Mouse (Mus musculus) liver, embryonic 15.5 days (tissue): Measurements from ENCODE around the gene Stk11. TPM values are rescaled to one million over a fixed set of nuclear protein-coding genes. Genes with fewer than 3 reads are reported as not detected.

ENCODE experiments used
- ATAC-seq: fragments of 200-750 bp; cut with Nextera tagmentation; 2 replicates; pipeline ENCODE4 v1.8.0; 2017; ENCODE audit warnings: moderate number of reproducible peaks, mild to moderate bottlenecking, moderate library complexity; ENCODE audit not compliant: insufficient read depth
- H3K27ac ChIP-seq: fragments of 300-500 bp; sonication (generic); replicated peaks from 2 replicates; pipeline ENCODE4 v1.5.1; 2015; ENCODE audit warnings: mild to moderate bottlenecking, inconsistent platforms
- H3K27me3 ChIP-seq: fragments of 300-500 bp; sonication (generic); 2 replicates; pipeline ENCODE4 v1.6.1; 2015; ENCODE audit warnings: mild to moderate bottlenecking, inconsistent platforms
- H3K36me3 ChIP-seq: fragments of 300-500 bp; sonication (generic); replicated peaks from 2 replicates; pipeline ENCODE4 v1.6.1; 2015; ENCODE audit warnings: moderate library complexity, mild to moderate bottlenecking, inconsistent platforms
- H3K4me1 ChIP-seq: fragments of 300-500 bp; sonication (generic); replicated peaks from 2 replicates; pipeline ENCODE4 v1.6.1; 2015; ENCODE audit warnings: inconsistent platforms
- H3K4me2 ChIP-seq: fragments of 300-500 bp; sonication (generic); 2 replicates; pipeline ENCODE4 v1.6.1; 2015; ENCODE audit warnings: moderate library complexity, mild to moderate bottlenecking, inconsistent platforms
- H3K4me3 ChIP-seq: fragments of 300-500 bp; sonication (generic); replicated peaks from 2 replicates; pipeline ENCODE4 v1.5.1; 2015; ENCODE audit warnings: mild to moderate bottlenecking, inconsistent platforms
- H3K9ac ChIP-seq: fragments of 300-500 bp; sonication (generic); 2 replicates; pipeline ENCODE4 v1.6.1; 2015; ENCODE audit warnings: moderate library complexity, mild to moderate bottlenecking, inconsistent platforms
- H3K9me3 ChIP-seq: fragments of 300-500 bp; sonication (generic); replicated peaks from 2 replicates; pipeline ENCODE4 v1.6.1; 2016; ENCODE audit warnings: inconsistent platforms
- WGBS: fragments of 180-500 bp; shearing (Covaris S2); methylation state at CpG from one replicate; pipeline ENCODE4 v1.1.7; 2015; ENCODE audit warnings: mixed read lengths; ENCODE audit not compliant: insufficient replicate concordance; 5-methylcytosine and 5-hydroxymethylcytosine counted together
- polyA plus RNA-seq: library from polyadenylated mRNA; unstranded; fragments of >200 nt; fragmentation: Nextera tagmentation; extraction: Ambion mirVana; gene quantifications from 2 replicates; pipeline ENCODE4 v1.2.1, GENCODE M21; 2015

Stk11 gene
- polyA plus RNA-seq, 1 experiment from 2014 or later = 16.4 TPM

DNA sequence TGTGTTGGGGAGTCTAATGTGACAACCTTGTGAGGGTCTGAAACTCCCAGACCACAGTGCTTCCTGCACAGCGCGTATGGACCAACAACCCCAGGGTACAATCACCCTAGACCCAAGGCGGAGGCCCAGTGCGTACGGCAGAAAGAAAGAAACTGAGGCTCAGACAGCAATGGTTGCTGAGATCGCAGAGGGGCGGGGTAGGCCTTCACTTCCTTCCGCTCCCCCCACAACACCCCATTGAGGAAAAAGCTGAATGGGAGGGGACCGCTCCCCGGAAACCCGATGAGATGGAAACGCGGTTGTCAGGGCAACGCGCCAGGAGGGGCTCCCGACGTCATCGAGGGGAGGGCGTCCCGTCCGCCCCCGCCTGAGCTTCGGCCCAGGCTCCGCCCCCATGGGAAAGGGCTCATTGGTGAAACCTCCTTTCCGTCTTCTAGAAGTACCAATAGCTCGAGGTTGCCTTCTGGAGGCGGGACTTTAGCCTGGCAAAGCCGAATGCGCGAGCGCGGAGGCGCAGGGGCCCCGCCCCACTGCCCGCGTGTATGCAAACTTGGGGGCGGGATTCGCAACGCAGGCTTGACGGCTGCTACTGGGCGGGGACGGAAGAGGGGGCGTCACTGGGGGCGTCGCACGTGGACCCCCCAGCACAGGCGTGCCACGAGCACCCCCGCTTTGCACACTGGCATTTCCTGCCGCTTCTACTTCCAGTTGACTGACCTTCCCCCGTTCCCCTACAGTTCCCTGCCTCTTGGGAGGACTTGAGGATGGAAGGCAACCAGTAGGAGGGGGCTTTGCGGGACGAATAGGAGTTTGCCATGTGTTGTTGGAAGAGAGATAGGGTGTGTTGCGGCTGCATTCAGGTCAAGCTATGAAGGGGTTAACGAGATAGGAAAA, 44.2 kb downstream of the Stk11 start:
- H3K9me3 ChIP-seq = no peaks in the 10 kb centered on the region
- ATAC-seq = peak; percentile 80
- H3K4me3 ChIP-seq = peak overlapping the region; percentile 64
- WGBS = under 1% methylated on average over 55 of the region's 55 CpGs
- H3K27me3 ChIP-seq = peaks cover 8% of the 10 kb centered on the region; the same call in 1 of the 2 replicates
- H3K4me1 ChIP-seq = peaks cover 96% of the 10 kb centered on the region
- peak overlapping the region; percentile 50 for H3K9ac ChIP-seq
- H3K27ac ChIP-seq = peak overlapping the region; percentile 94
- H3K36me3 ChIP-seq = peaks cover 30% of the 10 kb centered on the region
- H3K4me2 ChIP-seq = peak overlapping the region; percentile 97

DNA sequence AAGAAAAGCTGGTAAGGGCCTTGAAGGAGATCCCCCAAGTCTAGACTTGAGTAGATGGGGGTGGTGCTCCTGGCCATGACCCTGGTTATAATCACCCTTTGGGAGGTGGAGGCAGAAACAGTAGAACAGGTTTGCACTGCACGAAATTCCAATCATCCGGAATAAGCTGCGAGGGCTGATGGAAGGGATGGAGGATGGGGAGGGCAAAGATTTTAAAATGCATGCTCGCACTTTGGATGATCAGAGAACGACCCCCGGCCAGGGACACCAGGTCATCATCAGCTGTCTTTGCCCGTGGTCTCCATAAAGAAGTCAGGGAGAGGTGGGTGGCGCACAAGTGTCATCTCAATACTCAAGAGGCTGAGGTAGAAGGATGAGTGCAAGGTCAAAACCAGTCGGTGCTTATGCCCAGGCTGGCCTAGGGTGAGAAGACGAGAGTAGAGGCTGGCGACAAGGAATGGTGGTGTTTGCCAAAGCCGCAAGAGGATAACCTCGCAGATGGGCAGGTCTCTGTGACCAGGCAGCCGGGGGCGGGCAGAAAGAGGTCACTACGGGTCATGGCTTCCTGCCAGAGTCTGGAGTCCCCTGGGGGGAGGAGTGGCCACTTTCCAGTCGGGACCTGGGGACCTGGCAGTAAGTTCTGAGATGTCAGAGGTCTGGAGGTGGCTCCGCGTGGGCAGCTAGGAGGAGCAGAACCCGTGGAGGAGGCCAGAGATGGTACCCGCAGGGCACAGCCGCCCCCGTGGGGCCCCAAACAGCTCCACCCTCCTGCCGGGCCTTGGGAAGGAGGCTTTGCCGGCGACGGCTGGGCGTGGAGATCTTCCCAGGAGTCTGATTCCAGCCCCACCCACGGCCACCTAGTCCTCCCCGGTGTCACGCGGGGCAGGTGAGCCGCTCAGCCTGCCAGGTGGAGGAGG, 45.1 kb downstream of the Stk11 start:
- Histone ChIP-seq H3K4me1 (peaks cover 96% of the 10 kb centered on the region), H3K4me2 (peak overlapping the region; percentile 97), H3K27me3 (peaks cover 8% of the 10 kb centered on the region; the same call in 1 of the 2 replicates), H3K4me3 (peak overlapping the region; percentile 64), H3K27ac (peak overlapping the region; percentile 94), H3K9me3 (no peaks in the 10 kb centered on the region), H3K36me3 (peaks cover 21% of the 10 kb centered on the region), H3K9ac (peak overlapping the region; percentile 48)
- 1% methylated on average over 33 of the region's 33 CpGs for WGBS
- ATAC-seq = peak; percentile 35

DNA sequence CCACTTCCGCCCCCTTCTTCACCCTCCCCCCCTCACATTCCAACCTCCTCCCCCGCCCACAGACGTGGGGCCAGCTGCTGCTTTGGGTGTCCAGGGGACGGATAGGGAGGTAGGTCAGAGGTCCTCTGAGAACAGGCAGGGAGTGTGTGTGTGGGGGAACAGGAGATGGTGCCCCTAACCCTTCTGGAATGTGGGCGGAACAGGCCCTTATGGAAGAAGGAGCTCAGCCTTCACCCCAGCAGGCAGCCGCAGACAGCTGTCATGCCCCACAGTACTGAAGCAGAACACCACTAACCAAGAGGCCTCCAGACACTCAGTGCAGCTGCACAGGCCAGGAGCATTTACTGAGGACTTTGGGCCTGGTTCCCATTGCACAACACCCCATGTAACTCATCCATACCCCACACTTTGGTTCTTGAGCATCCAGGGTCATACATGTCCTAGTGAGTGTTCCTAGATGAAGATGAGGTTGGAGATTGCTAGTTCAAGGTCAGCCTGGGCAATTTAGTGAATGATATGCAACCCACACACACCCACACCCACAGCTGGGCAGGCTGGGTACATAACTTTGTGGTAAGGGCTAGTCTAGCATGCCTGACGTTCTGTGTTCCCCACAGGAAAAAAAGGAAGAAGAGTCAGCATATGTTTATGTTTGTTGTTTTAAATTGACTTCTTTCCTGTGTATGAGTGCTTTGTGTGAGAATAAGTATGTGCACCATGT, 46.1 kb downstream of the Stk11 start:
- Histone ChIP-seq H3K27ac (peak overlapping the region; percentile 94), H3K27me3 (peaks cover 8% of the 10 kb centered on the region; the same call in 1 of the 2 replicates), H3K4me2 (peak overlapping the region; percentile 97), H3K9me3 (no peaks in the 10 kb centered on the region), H3K4me3 (peak overlapping the region; percentile 64), H3K36me3 (peaks cover 11% of the 10 kb centered on the region), H3K4me1 (peaks cover 96% of the 10 kb centered on the region), H3K9ac (peak overlapping the region; percentile 48)
- 23% methylated on average over 7 of the region's 7 CpGs for WGBS
- ATAC-seq = no peak

DNA sequence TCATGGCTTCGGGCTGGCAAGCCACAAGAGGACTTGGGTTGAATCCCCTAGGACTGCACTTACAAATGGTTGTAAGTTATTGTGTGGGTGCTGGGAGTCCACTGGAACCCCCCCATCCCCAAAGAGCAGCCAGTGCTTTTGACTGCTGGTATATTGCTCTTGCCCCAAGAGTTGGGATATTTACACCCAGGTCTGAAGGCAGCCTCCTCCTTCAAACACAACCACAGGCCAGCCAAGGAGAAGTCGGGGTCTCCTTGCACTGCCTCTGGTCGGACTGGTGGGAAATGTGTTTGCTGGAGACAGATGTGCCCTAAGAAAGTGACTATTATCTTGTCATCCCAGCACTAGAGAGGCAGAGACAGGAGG, 46.6 kb downstream of the Stk11 start:
- Histone ChIP-seq H3K9me3 (no peaks in the 10 kb centered on the region), H3K27me3 (peaks cover 8% of the 10 kb centered on the region; the same call in 1 of the 2 replicates), H3K27ac (peak overlapping the region; percentile 94), H3K9ac (no peak overlapping the region), H3K4me3 (no peak overlapping the region), H3K4me1 (peaks cover 96% of the 10 kb centered on the region), H3K36me3 (peaks cover 6% of the 10 kb centered on the region), H3K4me2 (peak overlapping the region; percentile 97)
- WGBS = 63% methylated on average over 3 of the region's 3 CpGs
- ATAC-seq = no peak

DNA sequence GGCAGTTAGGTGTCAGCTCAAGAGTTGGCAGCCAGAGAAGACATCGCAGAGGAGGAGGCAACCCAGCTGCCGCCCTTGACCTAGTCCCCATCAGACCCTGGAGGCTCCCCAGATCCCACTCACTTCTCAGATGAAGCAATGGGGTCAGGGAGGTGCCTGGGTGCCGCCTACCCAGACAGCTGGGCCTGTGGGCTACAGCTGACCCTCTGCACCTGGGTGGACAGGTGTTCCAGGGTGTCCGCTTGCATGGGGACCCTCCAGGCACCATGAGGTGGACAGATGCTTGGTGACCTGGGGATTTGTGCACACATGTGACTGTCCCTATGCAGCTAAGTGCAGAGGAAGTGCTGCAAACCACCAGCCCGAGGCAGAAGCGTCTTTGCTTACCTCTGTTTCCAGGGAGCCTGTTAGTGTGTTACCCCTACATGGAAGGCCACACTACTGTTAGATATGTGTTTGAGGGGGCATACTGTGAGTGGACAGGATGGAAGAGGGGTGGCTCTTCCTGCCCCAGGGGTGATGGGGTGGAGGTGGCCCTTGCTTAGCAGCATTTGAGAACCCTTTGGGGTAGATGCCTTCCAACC, 47.2 kb downstream of the Stk11 start:
- ATAC-seq = no peak
- 60% methylated on average over 6 of the region's 6 CpGs for WGBS
- Histone ChIP-seq H3K4me2 (peak overlapping the region; percentile 97; the same call in 1 of the 2 replicates), H3K4me1 (peaks cover 92% of the 10 kb centered on the region), H3K4me3 (no peak overlapping the region), H3K9me3 (no peaks in the 10 kb centered on the region), H3K27me3 (peaks cover 8% of the 10 kb centered on the region; the same call in 1 of the 2 replicates), H3K36me3 (no peaks in the 10 kb centered on the region), H3K9ac (no peak overlapping the region), H3K27ac (peak overlapping the region; percentile 94)

DNA sequence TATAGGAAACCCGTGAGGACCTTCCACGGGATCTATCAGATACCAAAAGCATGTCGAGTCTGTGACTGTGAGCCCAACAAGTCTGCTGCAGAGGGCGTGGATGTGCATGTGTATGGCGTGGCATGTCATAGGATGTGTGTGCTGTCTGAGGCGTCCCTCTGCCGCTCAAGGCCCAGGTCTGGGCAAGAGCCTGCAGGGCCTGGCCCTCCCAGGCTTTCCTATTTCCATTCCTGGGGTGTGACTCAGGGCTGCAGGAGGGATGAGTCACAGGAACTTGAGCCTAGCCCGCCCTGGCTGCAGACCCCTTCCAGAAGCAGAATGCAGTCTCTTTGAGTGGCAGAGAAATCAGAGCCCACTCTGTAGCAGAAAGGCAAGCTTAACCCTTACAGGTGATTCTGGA, 48.1 kb downstream of the Stk11 start:
- peaks cover 87% of the 10 kb centered on the region for H3K4me1 ChIP-seq
- no peaks in the 10 kb centered on the region for H3K36me3 ChIP-seq
- peak overlapping the region; percentile 97 for H3K4me2 ChIP-seq
- WGBS = 70% methylated on average over 8 of the region's 8 CpGs
- peaks cover 8% of the 10 kb centered on the region; the same call in 1 of the 2 replicates for H3K27me3 ChIP-seq
- no peak overlapping the region for H3K27ac ChIP-seq
- no peak for ATAC-seq
- H3K9ac ChIP-seq = no peak overlapping the region
- H3K4me3 ChIP-seq = no peak overlapping the region
- no peaks in the 10 kb centered on the region for H3K9me3 ChIP-seq

DNA sequence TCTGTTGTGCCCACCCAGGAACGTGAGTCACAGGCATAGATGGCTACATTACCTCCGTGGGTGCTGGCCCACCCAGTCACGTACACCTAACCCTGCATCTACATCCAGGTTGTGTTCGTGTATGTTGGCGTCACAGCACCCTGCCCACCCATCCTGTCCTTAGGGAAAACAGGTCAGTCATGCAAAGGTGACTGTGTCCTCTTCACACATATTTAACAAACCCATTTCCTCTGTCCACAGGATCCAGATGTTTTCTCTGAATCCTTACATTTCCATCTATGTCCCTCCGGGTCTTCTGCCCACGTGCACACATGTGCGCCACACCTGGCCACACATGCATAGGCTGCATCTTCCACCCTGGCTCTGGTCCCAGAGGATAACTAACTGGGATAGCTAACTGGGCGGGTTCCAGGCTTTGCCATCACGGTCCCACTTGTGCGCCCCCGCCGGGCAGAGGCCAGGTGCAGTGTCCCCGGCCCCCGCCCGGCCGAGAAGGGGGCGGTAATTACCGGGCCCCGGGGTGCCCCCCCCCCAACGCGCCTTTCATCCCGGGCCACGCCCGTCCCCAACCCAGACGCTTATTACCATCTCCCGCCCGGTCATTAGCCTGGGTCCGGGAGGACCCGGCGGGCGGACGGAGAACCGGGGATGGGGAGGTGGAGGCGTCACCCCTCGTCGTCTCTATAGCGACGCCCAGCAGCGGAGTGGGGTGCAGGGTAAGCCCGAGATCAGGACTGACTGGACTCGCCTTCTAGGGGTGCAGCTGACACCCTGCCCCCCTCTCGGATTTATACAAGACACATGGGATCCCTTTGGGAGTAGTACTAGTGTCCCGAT, 48.8 kb downstream of the Stk11 start:
- H3K4me1 ChIP-seq = peaks cover 87% of the 10 kb centered on the region
- H3K27me3 ChIP-seq = peaks cover 8% of the 10 kb centered on the region; the same call in 1 of the 2 replicates
- WGBS = 13% methylated on average over 44 of the region's 44 CpGs
- H3K9me3 ChIP-seq = no peaks in the 10 kb centered on the region
- H3K27ac ChIP-seq = peak overlapping the region; percentile 74
- H3K36me3 ChIP-seq = no peaks in the 10 kb centered on the region
- peak overlapping the region; percentile 97 for H3K4me2 ChIP-seq
- peak overlapping the region; percentile 55 for H3K9ac ChIP-seq
- ATAC-seq = no peak
- H3K4me3 ChIP-seq = peak overlapping the region; percentile 57

DNA sequence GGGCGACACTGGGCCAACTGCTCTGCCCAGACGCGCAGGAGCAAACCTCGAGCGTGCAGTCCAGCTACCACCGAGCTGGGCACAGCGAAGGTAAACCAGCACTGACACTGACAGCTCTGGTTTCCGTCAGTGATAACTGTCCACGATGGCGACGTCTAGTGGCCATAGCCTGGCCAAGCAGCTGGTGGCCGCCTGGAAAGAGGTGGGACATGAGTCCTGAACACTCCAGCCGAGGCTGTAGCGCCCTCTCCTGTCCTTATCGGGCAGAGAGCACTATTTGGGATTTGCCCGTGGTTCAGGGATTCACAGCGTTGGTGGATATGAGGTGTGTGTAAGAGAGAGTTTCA, 49.4 kb downstream of the Stk11 start:
- ATAC-seq = peak; percentile 34
- Histone ChIP-seq H3K27ac (peak overlapping the region; percentile 74), H3K4me3 (peak overlapping the region; percentile 57), H3K9me3 (no peaks in the 10 kb centered on the region), H3K27me3 (peaks cover 8% of the 10 kb centered on the region; the same call in 1 of the 2 replicates), H3K4me2 (peak overlapping the region; percentile 97), H3K4me1 (peaks cover 88% of the 10 kb centered on the region), H3K36me3 (peaks cover 6% of the 10 kb centered on the region), H3K9ac (peak overlapping the region; percentile 55)
- under 1% methylated on average over 17 of the region's 17 CpGs for WGBS

DNA sequence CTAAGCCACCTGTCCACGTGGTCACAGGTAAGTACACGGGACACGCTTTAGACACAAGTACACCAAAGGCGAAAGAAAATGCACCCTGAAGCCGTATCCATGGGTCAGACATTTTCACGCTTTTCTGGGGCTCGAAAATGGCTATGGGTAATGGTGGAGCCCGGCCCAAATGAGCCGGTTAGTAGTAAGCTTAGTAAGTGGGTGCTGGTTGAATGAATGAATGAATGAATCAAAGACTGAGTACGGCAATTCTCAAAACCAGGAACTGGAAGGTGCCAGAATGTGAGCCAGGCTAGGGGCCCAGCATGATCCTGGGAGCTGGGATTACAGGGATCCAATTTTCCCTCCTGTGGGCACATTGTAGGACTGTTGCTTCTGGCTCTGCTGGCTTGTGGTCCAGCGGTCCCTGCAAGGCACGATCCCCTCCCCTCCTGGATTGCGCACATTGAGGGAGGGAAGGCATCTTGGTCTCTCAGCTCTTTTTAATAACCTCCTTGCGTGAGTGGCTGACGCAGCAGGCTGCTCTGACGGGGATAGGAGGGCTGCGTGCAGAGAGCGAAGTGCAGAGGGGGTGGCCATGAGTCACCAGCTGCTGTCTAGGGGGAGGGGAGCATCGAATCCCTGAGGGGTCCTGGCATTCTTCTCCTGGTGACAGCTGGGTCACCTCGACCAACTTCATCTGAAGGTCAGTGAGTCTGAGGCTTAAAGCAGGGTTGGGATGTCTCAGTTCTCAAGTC, 50.0 kb downstream of the Stk11 start, which contains the start of gene Cirbp:
TSS of gene Cirbp (plus strand) at position 594 of the 737 bp plus-strand sequence.
- H3K4me3 ChIP-seq = peak within 1 kb of the TSS; percentile 87
- peak within 1 kb of the TSS; percentile 97 for H3K4me2 ChIP-seq
- peak within 1 kb of the TSS; percentile 83 for H3K27ac ChIP-seq
- 30% methylated on average over 20 of the region's 20 CpGs for WGBS
- no peak for ATAC-seq
- peak within 1 kb of the TSS; percentile 55 for H3K9ac ChIP-seq
- peaks cover 88% of the 10 kb centered on the region for H3K4me1 ChIP-seq
- peaks cover 8% of the 10 kb centered on the region; the same call in 1 of the 2 replicates for H3K27me3 ChIP-seq
- H3K9me3 ChIP-seq = no peaks in the 10 kb centered on the region
- H3K36me3 ChIP-seq = peaks cover 12% of the 10 kb centered on the region
